Mouse (Mus musculus): ENCODE results near the gene Phxr2.
A peak's percentile ranks its signal among the peaks of the same experiment; 100 is the strongest.

Phxr2 gene

GRCm38 (mm10) chr10:99132189-99132588 lies 6.1 kb upstream of the Phxr2 start:
- DNase-seq (ENCODE audit: low spot score): no peak

- DNase-seq (ENCODE audit: low spot score): no peak
Measured at GRCm38 (mm10) chr10:99131298-99131697, 5.2 kb upstream of the Phxr2 start.

DNA sequence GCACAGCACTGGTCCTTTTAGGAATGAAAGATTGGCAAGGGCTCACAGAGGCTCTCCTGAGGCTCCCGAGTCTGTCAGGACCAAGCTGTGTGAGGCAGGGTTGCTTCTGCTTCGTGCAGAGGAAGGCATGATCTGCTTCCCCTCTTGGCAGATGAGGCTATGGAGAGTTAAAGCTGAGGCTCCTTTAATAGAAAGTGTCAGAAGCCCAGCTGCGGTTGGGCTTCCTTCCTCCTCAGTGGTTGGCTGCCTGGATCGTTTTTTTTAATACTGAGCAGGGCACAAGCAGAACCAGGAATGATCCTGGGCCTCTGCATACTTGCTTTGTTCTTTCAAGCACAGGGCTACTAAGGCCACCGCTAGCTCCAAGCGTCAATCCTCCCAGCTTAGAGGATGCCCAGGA lies 4.5 kb upstream of the Phxr2 start:
- no peak for DNase-seq (ENCODE audit: low spot score)

DNA sequence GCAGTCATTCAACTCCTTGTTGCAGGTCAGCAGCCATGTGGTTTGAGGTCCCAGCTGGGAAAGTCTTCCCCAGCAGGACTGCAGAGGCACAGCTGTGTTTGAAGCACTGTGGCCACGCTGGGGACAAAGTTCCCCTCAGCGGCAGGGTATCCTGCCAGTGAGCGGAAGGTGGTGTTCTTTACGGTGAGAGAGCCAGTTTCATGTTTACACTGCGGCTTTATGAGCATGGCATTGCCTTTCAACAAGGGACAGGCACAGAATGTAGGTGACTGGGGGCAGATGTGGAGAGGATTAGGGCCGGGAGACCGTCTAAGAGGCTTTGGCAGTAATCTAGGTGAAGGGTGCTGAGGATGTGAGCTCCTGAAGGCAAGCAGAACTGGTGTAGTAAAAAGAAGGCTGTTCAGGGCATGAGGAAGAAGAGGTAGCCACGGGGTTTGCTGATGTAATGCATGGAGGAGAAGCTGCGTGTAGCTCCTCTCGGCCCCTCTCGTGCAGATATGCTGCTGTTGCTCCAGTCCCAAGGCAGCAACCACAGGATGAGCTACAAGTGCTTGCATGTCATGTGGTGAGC lies 1.7 kb upstream of the Phxr2 start:
- DNase-seq (ENCODE audit: low spot score): no peak

DNA sequence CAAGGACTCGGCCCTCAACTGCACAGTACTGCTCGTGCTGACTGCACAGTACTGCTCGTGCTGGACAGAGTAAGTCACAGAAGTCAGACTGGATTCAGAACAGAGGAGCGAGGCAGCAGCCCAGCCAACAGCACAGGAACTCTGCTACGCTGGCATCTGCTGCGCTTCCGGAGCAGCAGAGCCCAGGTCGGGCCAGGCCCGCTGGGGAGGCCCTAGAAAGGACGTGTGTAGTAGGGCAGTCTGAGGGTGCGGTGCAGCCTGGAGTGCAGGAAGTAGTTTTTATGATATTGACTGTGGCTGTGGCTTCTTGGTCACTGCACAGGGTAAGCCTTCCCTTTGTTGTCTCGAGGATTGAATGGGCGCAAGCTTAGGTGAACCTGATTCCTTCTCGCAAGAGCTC lies 829 bp upstream of the Phxr2 start:
- no peak for DNase-seq (ENCODE audit: low spot score)

DNA sequence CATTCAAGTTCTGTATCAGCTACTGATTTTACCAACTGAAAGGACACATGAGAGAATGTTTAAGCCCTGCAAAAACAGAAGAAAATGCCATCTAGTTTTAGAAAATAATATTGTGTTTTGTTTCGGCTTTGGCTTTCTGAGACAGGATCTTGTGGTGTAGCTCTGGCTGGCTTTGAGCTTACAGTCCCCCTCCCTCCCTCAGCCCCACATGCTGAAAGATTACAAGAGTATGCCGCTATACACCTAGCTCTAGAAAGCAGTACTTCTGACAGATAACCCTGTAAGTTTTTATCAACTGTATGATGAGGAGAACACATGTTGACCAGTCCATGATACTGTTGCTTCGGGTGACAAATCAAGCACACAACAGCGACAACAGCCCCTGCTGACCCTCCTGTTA lies 6.7 kb downstream of the Phxr2 start:
- no peak for DNase-seq (ENCODE audit: low spot score)

- no peak for DNase-seq (ENCODE audit: low spot score)
Measured at GRCm38 (mm10) chr10:99118697-99119096, 7.4 kb downstream of the Phxr2 start.

GRCm38 (mm10) chr10:99117876-99118275 lies 8.2 kb downstream of the Phxr2 start:
- no peak for DNase-seq (ENCODE audit: low spot score)

DNA sequence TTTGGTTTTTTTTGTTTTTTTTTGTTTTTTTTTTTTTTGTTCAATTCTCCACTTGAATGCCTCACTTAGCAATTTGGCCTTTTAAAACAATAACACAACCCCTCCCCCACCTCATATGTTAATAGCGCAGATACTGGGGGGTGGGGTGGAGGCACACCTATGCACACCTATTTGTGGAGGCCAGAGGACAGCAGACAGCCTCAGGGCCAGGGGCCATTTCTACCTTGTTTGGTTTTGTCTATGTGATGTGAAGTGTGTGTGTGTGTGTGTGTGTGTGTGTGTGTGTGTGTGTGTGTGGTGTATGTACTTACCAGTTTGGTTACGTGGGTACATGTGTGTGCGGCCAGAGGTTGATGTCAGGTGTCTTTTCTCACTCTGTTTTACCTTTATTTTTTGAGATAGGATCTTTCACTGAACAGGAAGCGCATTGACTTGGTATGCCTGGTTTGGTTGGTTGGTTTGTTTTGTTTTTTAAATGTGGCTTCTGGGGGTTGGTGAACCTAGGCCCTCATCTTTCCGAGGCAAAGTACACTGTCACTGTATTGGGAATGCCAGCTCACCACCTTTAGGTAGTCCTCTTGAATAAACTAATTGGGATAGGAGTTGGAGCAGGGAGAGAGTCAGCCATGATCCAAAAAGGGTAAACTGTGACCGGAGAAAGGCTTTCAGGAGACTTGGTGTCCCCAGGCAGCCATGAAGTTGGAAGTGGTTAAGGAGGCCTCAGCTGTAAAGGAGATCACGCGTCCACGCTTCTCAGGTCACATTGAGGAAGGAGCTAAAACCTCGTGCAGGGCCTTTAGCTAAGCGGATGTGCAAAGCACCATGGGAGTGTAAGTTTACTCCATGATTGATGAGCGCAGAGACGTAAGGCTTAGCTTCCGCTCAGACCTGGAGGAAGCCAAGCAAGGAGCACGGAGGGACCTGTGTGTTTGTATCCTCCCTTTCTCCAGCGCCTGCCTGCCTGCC lies 9.2 kb downstream of the Phxr2 start:
- DNase-seq (ENCODE audit: low spot score): no peak

- no peak for DNase-seq (ENCODE audit: low spot score)
Measured at GRCm38 (mm10) chr10:99116237-99116632, 9.9 kb downstream of the Phxr2 start.

- DNase-seq (ENCODE audit: low spot score): no peak
Measured at GRCm38 (mm10) chr10:99115471-99116236, 10.5 kb downstream of the Phxr2 start.

DNA sequence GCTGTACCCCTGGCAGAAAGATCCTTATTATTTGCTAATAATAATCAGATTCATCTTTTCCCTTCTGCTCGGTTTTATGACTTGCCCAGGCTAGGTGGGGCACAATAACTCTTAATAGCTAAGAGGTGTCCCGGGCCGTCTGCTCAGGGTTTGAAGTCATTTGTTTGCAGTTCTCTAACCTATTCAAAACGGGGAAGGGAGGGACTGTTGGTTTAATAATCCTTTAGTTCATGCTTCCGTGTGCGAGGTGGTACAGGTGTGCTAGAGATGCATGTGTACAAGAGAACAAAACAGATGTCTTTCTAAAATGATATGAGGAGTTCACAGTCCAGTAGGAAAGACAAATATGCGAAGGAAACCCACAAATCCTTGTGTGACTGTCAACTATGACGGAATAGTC lies 11.8 kb downstream of the Phxr2 start:
- no peak for DNase-seq (ENCODE audit: low spot score)

GRCm38 (mm10) chr10:99113533-99113932 lies 12.6 kb downstream of the Phxr2 start:
- no peak for DNase-seq (ENCODE audit: low spot score)

DNA sequence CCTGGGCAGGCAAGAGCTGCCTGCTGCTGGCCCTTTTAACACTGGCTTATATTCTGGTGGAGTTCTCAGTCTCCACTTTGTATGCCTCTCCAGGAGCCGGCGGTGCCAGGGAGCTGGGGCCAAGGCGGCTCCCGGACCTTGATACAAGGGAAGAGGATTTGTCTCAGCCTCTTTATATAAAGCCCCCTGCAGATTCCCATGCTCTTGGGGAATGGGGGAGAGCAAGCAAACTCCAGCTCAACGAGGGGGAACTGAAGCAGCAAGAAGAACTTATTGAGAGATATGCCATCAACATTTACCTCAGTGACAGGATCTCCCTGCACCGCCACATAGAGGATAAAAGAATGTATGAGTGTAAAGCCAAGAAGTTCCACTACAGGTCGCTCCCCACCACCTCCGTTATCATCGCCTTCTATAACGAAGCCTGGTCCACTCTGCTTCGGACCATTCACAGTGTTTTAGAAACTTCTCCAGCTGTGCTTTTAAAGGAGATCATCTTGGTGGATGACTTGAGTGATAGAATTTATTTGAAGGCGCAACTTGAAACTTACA lies 17.6 kb downstream of the Phxr2 start:
- DNase-seq (ENCODE audit: low spot score): no peak

- peak; percentile 41 for DNase-seq (ENCODE audit: low spot score)
Measured at GRCm38 (mm10) chr10:99107964-99108363, 18.2 kb downstream of the Phxr2 start, which contains the start of gene Galnt4. Galnt4 (plus strand) TSS chr10:99108159.

- peak; percentile 70 for DNase-seq (ENCODE audit: low spot score)
Measured at GRCm38 (mm10) chr10:99106703-99107631, 19.2 kb downstream of the Phxr2 start, which contains the start of gene Poc1b. Poc1b (plus strand) TSS chr10:99107036.

- DNase-seq (ENCODE audit: low spot score): no peak
Measured at GRCm38 (mm10) chr10:99106311-99106702, 19.8 kb downstream of the Phxr2 start.

GRCm38 (mm10) chr10:99105522-99105921 lies 20.6 kb downstream of the Phxr2 start:
- no peak for DNase-seq (ENCODE audit: low spot score)

DNA sequence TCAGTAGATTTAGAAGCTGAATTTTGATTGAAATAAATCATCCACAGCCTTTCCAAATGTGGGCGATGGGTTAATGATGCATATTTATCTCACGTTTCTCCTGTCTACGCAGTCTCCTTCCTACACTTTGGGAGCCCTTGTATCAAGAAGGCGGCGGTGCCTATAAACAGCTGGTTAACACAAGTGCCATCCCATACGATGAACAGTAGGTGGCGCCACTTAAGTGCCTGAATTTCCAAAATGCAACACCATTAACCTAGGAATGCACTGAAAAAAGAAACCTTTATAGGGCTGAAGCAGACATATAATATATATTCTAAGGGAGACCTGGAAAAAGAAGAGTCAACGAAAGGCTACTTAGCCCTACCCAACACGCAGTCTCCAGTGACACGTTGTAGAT lies 28.8 kb downstream of the Phxr2 start:
- no peak for DNase-seq (ENCODE audit: low spot score)

- DNase-seq (ENCODE audit: low spot score): no peak
Measured at GRCm38 (mm10) chr10:99095114-99095513, 31.0 kb downstream of the Phxr2 start.

DNA sequence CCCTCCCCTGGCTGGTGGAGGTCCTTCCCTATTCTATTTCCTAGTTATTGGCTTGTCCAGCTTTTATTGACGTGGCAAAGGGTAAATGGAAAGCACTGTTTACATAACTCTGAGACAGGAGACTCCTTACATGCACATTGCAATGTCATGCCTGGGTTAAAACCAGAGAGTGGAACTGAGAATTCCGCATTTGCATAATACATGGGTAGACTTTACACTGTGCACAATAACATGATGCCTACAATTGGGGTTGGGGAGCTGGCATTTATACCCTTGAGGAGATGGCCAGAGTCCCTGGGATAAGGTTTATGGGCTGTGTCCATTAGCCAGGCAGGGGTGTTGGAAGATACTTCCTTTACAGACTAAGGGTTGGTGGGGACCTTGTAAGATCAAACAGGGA lies 32.8 kb downstream of the Phxr2 start:
- DNase-seq (ENCODE audit: low spot score): no peak
